Mouse (Mus musculus) heart, postnatal 36 days (tissue): ENCODE results near the gene Ssxb6. TPM values are rescaled to one million over a fixed set of nuclear protein-coding genes. Genes with fewer than 3 reads are reported as not detected.
"Not testable (repeated sequence)": the region's sequence is repeated elsewhere in the genome, so short reads cannot be mapped to it uniquely, and the experiment has no call there.

Experiments used
- DNase-seq, 2 experiments: peaks; one replicate each; pipeline ENCODE4 v3.0.0; 2021 to 2022
- intact Hi-C: fragments of 180-260 bp; cut with DNase I; formaldehyde crosslinking; loops from one replicate; pipeline ENCODE4 v1.15.1; 2025
- total RNA-seq, 2 experiments: library from RNA; stranded (reverse); gene quantifications; 2 replicates each; pipeline ENCODE4 v1.2.3; 2021

Ssxb6 gene
- not detected for total RNA-seq

GRCm38 (mm10) chrX:8548155-8548554, at the start of gene Ssxb6:
Gene Ssxb6 (minus strand): TSS chrX:8548255.
- not testable (repeated sequence) for DNase-seq
- intact Hi-C loops = loop anchor here (5.0 kb wide), 1 partner anchor 134 kb away; no protein-coding TSS in a partner anchor

DNA sequence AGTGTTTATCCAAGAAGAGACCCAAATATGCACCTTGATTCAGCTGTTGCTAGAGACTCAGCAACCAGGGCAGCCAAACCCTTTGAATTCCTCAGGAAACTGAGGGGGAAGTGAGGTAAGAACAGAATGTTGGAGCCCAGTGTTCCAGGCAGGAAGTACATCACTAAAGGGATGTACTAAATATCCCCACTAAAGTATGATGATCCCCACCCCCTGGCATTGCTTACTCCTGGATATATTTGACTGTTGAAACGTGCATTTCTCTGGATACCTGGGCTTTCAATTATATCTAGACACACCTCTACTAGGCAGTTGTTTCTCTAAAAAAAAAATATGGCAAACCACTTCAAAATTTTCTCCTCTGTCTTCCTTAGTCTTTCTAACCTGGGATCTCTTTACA, 43.7 kb upstream of the Ssxb6 start, which contains the start of gene Ssxb3:
TSS of gene Ssxb3 (minus strand) at position 101 of the 400 bp plus-strand sequence.
- intact Hi-C loops, DNase-seq: not testable (repeated sequence)

DNA sequence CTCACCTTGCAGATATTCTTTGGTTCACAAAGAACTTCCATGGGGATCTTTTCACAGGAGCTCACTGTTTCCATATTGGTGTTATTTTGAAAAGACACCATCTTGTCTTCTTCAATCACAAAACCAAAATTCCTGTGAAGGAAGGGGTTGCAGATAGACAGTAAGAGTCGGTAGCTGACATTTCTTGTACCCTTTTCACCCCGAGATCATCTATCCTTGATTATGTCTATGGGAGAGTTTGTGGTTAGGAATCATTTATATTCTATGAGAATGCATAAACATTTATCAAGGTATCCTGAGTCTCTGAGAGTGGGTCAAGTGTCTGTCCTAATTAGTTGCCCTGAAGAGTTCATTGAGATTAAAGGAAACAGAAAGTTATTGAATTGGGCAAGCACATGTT, 23.2 kb downstream of the Ssxb6 start, which contains the start of gene Gm14459:
TSS of gene Gm14459 (minus strand) at position 101 of the 400 bp plus-strand sequence.
- intact Hi-C loops = loop anchor here (10.0 kb wide), 1 partner anchor 350 kb away; the partner anchor contains the start of gene Gm5751
- no peak for DNase-seq

Other genes starting within 250 kb of the Ssxb6 start
- not detected for gene Ssxb10, start 220.8 kb downstream of the Ssxb6 start, total RNA-seq
- gene Ssxb9, start 181.3 kb downstream of the Ssxb6 start, total RNA-seq = not detected
- not detected for gene Ssxb1, start 134.9 kb downstream of the Ssxb6 start, total RNA-seq
- gene Ssxb2, start 86.5 kb downstream of the Ssxb6 start, total RNA-seq = not detected
- gene Gm14459, start 23.3 kb downstream of the Ssxb6 start, total RNA-seq = not detected
- gene Ssxb3, start 43.6 kb upstream of the Ssxb6 start, total RNA-seq = not detected
- not detected for gene Ssxb8, start 142.6 kb upstream of the Ssxb6 start, total RNA-seq
- gene Ssx9, start 200.2 kb upstream of the Ssxb6 start, total RNA-seq = not detected